Mouse (Mus musculus): ENCODE data around the gene Lrp4.

DNA sequence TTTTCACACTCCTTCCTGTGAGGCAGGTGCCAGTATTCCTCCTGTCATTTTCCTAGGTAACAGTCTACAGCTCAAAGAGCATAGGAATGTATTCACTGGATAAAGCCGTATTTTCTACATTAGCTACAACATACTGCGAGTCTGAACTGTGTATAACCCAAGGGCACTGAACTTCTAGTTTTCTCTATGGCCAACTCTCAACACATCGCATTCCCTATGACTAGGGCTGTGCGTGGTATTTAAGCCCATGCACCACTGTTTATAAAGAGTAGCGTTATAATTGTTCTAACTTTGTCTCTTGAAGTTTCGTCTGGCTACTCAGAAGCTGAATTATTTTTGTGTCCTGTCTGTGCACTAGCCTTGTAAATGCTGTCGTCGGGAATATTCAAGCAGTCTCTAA lies 20.6 kb upstream of the Lrp4 start:
- TF ChIP-seq POLR2A (IDR thresholded peaks at IDR 0.05; ENCODE audit: insufficient read depth, low read depth, low read length) (no peak), CTCF (IDR thresholded peaks at IDR 0.05) (no peak), EP300 (IDR thresholded peaks at IDR 0.05; ENCODE audit: insufficient read depth, low read depth, low read length) (no peak)
